Mouse (Mus musculus): ENCODE measurements around the gene Pde8a. TPM values are rescaled to one million over a fixed set of nuclear protein-coding genes. Genes with fewer than 3 reads are reported as not detected.

Gene Pde8a
- polyA plus RNA-seq (2014; fragmentation: Nextera tagmentation; extraction: Ambion mirVana): 2.7 and 3.5 TPM in 2 replicates

DNA sequence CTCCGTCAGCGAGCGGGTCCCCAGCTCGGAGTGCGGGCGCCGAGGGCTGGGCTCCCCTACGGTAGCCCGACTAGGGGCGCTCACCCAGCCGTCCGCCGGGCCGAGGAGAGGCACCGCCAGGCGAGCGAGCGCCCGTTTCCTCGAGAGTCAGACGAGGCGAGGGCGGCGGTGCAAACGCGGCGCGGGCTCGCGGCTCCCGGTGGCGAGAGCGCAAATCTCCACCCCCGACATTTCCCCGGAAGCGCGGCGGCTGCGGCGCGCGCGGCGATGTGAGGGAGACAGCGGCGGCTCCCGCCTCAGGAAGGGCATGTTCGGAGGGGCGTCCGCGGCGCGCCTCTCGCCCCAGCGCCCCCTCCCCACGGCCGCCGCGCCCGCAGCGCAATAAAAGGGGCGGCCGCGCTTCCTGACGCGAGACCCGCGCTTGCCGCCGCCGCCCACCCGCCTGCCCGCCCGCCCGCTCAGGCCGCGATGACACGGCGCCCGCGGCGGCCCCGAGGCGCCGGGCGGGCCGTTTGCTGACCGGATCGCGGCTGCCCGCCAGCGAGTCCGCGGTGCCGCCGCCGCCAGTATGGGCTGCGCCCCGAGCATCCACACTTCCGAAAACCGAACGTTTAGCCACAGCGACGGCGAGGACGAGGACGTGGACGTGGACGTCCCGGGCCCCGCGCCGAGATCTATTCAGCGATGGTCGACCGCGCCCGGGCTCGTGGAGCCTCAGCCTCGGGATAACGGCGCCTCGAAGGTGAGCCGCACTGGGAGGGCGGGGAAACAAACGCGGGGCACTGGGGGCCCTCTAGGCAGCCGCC is at the start of gene Pde8a:
Gene Pde8a, plus strand, starts transcription at position 250 of the 806 bp plus-strand sequence.
- Histone ChIP-seq H3K4me2 (peak within 1 kb of the TSS; percentile 75), H3K27ac (ENCODE audit: low read depth, low read length) (peak within 1 kb of the TSS; percentile 81), H3K36me3 (ENCODE audit: control insufficient read depth, insufficient read depth, low read length) (no peaks in the 10 kb centered on the region), H3K4me3 (ENCODE audit: low read depth, low read length) (peak within 1 kb of the TSS; percentile 64), H3K27me3 (ENCODE audit: control insufficient read depth, insufficient read depth, low read length) (peaks cover 25% of the 10 kb centered on the region), H3K9ac (ENCODE audit: low read depth, low read length) (peak within 1 kb of the TSS; percentile 70), H3K4me1 (ENCODE audit: control insufficient read depth, insufficient read depth, low read length) (peaks cover 13% of the 10 kb centered on the region; the same call in 1 of the 2 replicates), H3K9me3 (replicated peaks; ENCODE audit: control insufficient read depth, low read length) (no peaks in the 10 kb centered on the region)
- ATAC-seq (replicated peaks; ENCODE audit: insufficient number of reproducible peaks, low FRiP score, low TSS enrichment): peak; percentile 28
- WGBS (ENCODE audit: insufficient replicate concordance): under 1% methylated on average over 91 of the region's 128 CpGs

DNA sequence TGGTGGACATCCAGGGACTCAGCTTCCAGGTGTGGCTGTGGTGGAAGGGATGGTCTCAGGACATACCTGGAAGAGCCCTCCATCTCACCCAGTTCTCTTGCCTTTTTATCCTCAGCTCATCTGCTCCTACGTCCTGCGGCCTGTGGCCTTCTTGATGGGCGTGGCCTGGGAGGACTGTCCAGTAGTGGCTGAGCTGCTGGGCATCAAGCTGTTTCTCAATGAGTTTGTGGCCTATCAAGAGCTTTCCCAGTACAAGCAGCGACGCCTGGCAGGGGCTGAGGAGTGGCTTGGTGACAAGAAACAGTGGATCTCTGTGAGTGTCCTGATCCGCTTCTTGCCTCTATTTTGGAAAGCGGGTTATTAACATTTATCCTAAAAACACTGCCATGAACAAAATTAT is 49.0 kb upstream of the Pde8a start:
- 56% methylated on average over 7 of the region's 7 CpGs for WGBS (ENCODE audit: insufficient replicate concordance)
- H3K4me1 ChIP-seq (ENCODE audit: control insufficient read depth, insufficient read depth, low read length): no peaks in the 10 kb centered on the region
- H3K27me3 ChIP-seq (ENCODE audit: control insufficient read depth, insufficient read depth, low read length): no peaks in the 10 kb centered on the region
- no peak overlapping the region for H3K9ac ChIP-seq (ENCODE audit: low read depth, low read length)
- no peaks in the 10 kb centered on the region for H3K36me3 ChIP-seq (ENCODE audit: control insufficient read depth, insufficient read depth, low read length)
- no peak overlapping the region for H3K27ac ChIP-seq (ENCODE audit: low read depth, low read length)
- no peak for ATAC-seq (replicated peaks; ENCODE audit: insufficient number of reproducible peaks, low FRiP score, low TSS enrichment)
- H3K4me3 ChIP-seq (ENCODE audit: low read depth, low read length): no peak overlapping the region
- H3K4me2 ChIP-seq: no peak overlapping the region
- no peaks in the 10 kb centered on the region for H3K9me3 ChIP-seq (replicated peaks; ENCODE audit: control insufficient read depth, low read length)

DNA sequence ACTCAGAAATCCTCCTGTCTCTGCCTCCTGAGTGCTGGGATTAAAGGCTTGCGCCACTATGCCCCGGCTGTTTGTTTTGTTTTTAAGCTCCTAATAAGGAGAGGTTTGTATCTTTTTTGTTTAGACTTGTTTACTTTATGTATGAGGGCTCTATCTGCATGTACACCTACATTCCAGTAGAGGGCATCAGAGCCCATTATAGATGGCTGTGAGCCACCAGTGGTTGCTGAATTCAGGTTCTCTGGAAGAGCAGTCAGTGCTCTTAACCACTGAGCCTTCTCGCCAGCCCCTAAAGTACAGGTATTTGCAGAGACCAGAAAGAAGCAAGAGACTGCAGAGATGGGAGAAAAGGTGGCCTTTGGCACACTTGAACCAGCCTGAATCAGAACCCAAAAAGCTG is 46.3 kb upstream of the Pde8a start:
- Histone ChIP-seq H3K27ac (ENCODE audit: low read depth, low read length) (no peak overlapping the region), H3K4me2 (no peak overlapping the region), H3K27me3 (ENCODE audit: control insufficient read depth, insufficient read depth, low read length) (no peaks in the 10 kb centered on the region), H3K9ac (ENCODE audit: low read depth, low read length) (no peak overlapping the region), H3K36me3 (ENCODE audit: control insufficient read depth, insufficient read depth, low read length) (no peaks in the 10 kb centered on the region), H3K4me1 (ENCODE audit: control insufficient read depth, insufficient read depth, low read length) (no peaks in the 10 kb centered on the region), H3K4me3 (ENCODE audit: low read depth, low read length) (no peak overlapping the region), H3K9me3 (replicated peaks; ENCODE audit: control insufficient read depth, low read length) (no peaks in the 10 kb centered on the region)
- no peak for ATAC-seq (replicated peaks; ENCODE audit: insufficient number of reproducible peaks, low FRiP score, low TSS enrichment)
- 44% methylated on average over 3 of the region's 3 CpGs for WGBS (ENCODE audit: insufficient replicate concordance)

DNA sequence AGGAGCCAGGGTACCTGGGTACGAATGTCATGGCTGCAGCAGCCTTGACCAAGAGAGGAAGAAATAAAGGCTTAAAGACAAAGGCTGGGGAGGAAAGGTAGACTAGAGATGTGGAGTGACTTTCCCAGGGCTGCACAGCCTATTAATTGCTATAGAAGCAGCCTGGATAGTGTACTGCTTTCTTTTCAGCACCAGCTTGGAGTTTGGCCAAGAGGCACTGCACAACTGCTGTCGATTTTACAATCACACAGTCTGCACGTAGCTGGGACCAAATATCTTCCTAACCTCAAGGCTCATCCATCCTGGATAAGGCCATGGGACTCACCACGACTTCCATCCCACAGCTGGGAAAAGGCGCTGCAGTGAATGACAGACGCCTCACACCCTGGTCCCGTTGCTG is 44.0 kb upstream of the Pde8a start:
- WGBS (ENCODE audit: insufficient replicate concordance): 70% methylated on average over 7 of the region's 7 CpGs
- Histone ChIP-seq H3K27ac (ENCODE audit: low read depth, low read length) (no peak overlapping the region), H3K27me3 (ENCODE audit: control insufficient read depth, insufficient read depth, low read length) (no peaks in the 10 kb centered on the region), H3K36me3 (ENCODE audit: control insufficient read depth, insufficient read depth, low read length) (no peaks in the 10 kb centered on the region), H3K4me3 (ENCODE audit: low read depth, low read length) (no peak overlapping the region), H3K4me1 (ENCODE audit: control insufficient read depth, insufficient read depth, low read length) (no peaks in the 10 kb centered on the region), H3K4me2 (no peak overlapping the region), H3K9ac (ENCODE audit: low read depth, low read length) (no peak overlapping the region), H3K9me3 (replicated peaks; ENCODE audit: control insufficient read depth, low read length) (peaks cover 4% of the 10 kb centered on the region; the same call in 1 of the 2 replicates)
- ATAC-seq (replicated peaks; ENCODE audit: insufficient number of reproducible peaks, low FRiP score, low TSS enrichment): no peak

DNA sequence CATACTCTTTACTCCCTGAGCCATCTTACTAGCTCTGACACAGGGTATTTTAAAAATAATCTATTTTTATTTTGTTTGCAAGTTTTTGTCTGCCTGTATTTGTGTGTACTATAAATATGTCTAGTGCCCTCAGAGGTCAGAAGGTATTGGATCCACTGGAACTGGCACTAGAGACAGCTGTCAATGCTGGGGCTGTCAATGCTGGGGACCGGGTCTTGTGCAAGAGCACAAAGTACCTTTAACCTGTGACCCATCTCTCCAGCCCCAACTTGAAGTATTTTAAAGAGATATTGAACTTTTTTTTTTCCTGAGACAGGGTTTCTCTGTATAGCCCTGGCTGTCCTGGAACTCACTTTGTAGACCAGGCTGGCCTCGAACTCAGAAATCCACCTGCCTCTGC is 39.5 kb upstream of the Pde8a start:
- H3K9me3 ChIP-seq (replicated peaks; ENCODE audit: control insufficient read depth, low read length): peaks cover 4% of the 10 kb centered on the region; the same call in 1 of the 2 replicates
- ATAC-seq (replicated peaks; ENCODE audit: insufficient number of reproducible peaks, low FRiP score, low TSS enrichment): no peak
- no peaks in the 10 kb centered on the region for H3K27me3 ChIP-seq (ENCODE audit: control insufficient read depth, insufficient read depth, low read length)
- no peak overlapping the region for H3K4me3 ChIP-seq (ENCODE audit: low read depth, low read length)
- 92% methylated on average over 2 of the region's 2 CpGs for WGBS (ENCODE audit: insufficient replicate concordance)
- no peak overlapping the region for H3K4me2 ChIP-seq
- no peak overlapping the region for H3K27ac ChIP-seq (ENCODE audit: low read depth, low read length)
- no peaks in the 10 kb centered on the region for H3K36me3 ChIP-seq (ENCODE audit: control insufficient read depth, insufficient read depth, low read length)
- no peaks in the 10 kb centered on the region for H3K4me1 ChIP-seq (ENCODE audit: control insufficient read depth, insufficient read depth, low read length)
- H3K9ac ChIP-seq (ENCODE audit: low read depth, low read length): no peak overlapping the region

DNA sequence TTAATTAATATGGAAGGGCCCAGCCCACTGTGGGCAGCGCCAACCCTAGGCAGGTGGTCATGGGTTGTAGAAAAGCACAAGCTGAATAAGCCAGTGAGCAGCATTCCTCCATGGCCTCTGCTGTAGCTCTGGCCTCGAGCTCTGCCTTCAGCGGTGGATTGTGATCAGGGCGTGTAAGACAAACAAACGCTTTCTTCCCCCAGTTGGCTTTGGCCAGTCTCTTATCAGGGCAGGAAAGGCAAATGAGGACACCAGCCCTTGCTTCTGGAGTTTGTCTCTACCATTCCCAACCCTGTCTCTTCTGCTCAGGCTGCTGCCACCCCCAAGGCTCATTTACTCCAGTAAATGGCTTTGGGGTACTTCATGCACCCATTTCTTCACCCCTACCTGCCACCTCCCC is 38.7 kb upstream of the Pde8a start:
- H3K4me2 ChIP-seq: no peak overlapping the region
- no peaks in the 10 kb centered on the region for H3K27me3 ChIP-seq (ENCODE audit: control insufficient read depth, insufficient read depth, low read length)
- H3K36me3 ChIP-seq (ENCODE audit: control insufficient read depth, insufficient read depth, low read length): no peaks in the 10 kb centered on the region
- 49% methylated on average over 5 of the region's 5 CpGs for WGBS (ENCODE audit: insufficient replicate concordance)
- no peak for ATAC-seq (replicated peaks; ENCODE audit: insufficient number of reproducible peaks, low FRiP score, low TSS enrichment)
- no peaks in the 10 kb centered on the region for H3K4me1 ChIP-seq (ENCODE audit: control insufficient read depth, insufficient read depth, low read length)
- H3K27ac ChIP-seq (ENCODE audit: low read depth, low read length): no peak overlapping the region
- H3K9me3 ChIP-seq (replicated peaks; ENCODE audit: control insufficient read depth, low read length): peaks cover 4% of the 10 kb centered on the region; the same call in 1 of the 2 replicates
- H3K4me3 ChIP-seq (ENCODE audit: low read depth, low read length): no peak overlapping the region
- no peak overlapping the region for H3K9ac ChIP-seq (ENCODE audit: low read depth, low read length)

DNA sequence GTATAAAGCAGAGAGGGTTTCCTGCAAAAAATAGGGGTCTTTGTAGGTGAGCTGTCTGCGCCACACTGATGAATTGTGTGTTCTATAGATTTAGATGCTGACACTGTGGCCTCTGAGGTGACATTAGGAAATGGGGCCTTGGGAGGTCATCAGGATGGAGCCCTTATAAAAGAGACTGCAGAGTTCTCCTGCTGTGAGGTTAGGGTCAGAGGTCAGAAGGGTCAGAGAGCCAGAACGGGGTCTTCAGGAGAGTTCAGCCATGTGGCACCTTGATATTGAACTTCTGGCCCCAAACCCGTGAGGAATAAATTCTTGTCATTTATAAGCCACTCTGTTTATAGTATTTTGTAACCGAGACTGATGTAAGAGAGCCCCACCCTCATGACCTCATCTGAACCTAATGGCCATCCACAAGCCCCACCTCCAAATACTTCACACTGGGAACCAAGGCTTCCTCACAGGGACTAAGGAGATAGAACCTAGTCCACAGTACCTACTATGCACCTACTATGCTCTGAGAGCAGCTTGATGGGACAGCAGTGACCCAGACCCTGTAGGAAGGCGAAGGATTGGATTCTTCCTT is 37.1 kb upstream of the Pde8a start:
- Histone ChIP-seq H3K36me3 (ENCODE audit: control insufficient read depth, insufficient read depth, low read length) (no peaks in the 10 kb centered on the region), H3K9me3 (replicated peaks; ENCODE audit: control insufficient read depth, low read length) (peaks cover 4% of the 10 kb centered on the region; the same call in 1 of the 2 replicates), H3K9ac (ENCODE audit: low read depth, low read length) (no peak overlapping the region), H3K4me3 (ENCODE audit: low read depth, low read length) (no peak overlapping the region), H3K4me1 (ENCODE audit: control insufficient read depth, insufficient read depth, low read length) (no peaks in the 10 kb centered on the region), H3K4me2 (no peak overlapping the region), H3K27me3 (ENCODE audit: control insufficient read depth, insufficient read depth, low read length) (no peaks in the 10 kb centered on the region), H3K27ac (ENCODE audit: low read depth, low read length) (no peak overlapping the region)
- no peak for ATAC-seq (replicated peaks; ENCODE audit: insufficient number of reproducible peaks, low FRiP score, low TSS enrichment)
- 64% methylated on average over 5 of the region's 5 CpGs for WGBS (ENCODE audit: insufficient replicate concordance)

DNA sequence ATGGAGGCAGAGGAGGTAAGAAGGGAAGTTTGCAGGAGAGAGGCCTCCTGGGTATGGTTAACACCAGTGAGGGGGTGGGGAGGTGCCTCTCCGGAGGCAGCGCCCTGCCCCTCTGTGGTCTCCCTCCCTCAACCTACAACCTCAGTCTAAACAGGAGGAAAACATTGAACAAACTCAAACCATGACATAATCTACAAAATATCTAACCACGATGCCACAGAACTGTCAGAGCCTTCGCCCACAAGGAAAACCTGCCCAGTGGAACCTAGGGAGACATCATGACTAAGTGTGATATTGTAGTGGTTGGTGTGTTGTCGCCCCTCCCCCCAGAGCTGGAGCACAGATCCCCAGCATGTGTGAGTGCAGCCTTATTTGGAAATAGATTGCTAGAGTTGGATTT is 33.9 kb upstream of the Pde8a start:
- no peaks in the 10 kb centered on the region for H3K36me3 ChIP-seq (ENCODE audit: control insufficient read depth, insufficient read depth, low read length)

More for the DNA sequence above, 33.9 kb upstream of the Pde8a start:
- no peak overlapping the region for H3K27ac ChIP-seq (ENCODE audit: low read depth, low read length)
- no peaks in the 10 kb centered on the region for H3K27me3 ChIP-seq (ENCODE audit: control insufficient read depth, insufficient read depth, low read length)
- no peak for ATAC-seq (replicated peaks; ENCODE audit: insufficient number of reproducible peaks, low FRiP score, low TSS enrichment)
- H3K4me1 ChIP-seq (ENCODE audit: control insufficient read depth, insufficient read depth, low read length): no peaks in the 10 kb centered on the region
- H3K4me3 ChIP-seq (ENCODE audit: low read depth, low read length): no peak overlapping the region
- H3K9ac ChIP-seq (ENCODE audit: low read depth, low read length): no peak overlapping the region
- H3K9me3 ChIP-seq (replicated peaks; ENCODE audit: control insufficient read depth, low read length): no peaks in the 10 kb centered on the region
- H3K4me2 ChIP-seq: no peak overlapping the region
- WGBS (ENCODE audit: insufficient replicate concordance): 63% methylated on average over 5 of the region's 5 CpGs
